Mouse (Mus musculus) heart, embryonic 12.5 days (tissue): ENCODE measurements around the gene Nipa2. TPM values are rescaled to one million over a fixed set of nuclear protein-coding genes. Genes with fewer than 3 reads are reported as not detected.
"Not testable (repeated sequence)": the region's sequence is repeated elsewhere in the genome, so short reads cannot be mapped to it uniquely, and the experiment has no call there.

Experiments
- ATAC-seq: fragments of 200-750 bp; cut with Nextera tagmentation; 2 replicates; pipeline ENCODE4 v1.8.0; 2017; ENCODE audit warnings: moderate TSS enrichment, moderate library complexity; ENCODE audit not compliant: insufficient number of reproducible peaks, low FRiP score
- H3K27ac ChIP-seq: fragments of 300-500 bp; sonication (generic); 2 replicates; pipeline ENCODE4 v1.5.1; 2016; ENCODE audit warnings: mild to moderate bottlenecking, moderate library complexity; ENCODE audit not compliant: poor library complexity, severe bottlenecking
- H3K27me3 ChIP-seq: fragments of 300-500 bp; sonication (generic); replicated peaks from 2 replicates; pipeline ENCODE4 v1.6.1; 2016; ENCODE audit warnings: mild to moderate bottlenecking, moderate library complexity
- H3K36me3 ChIP-seq: fragments of 300-500 bp; sonication (generic); 2 replicates; pipeline ENCODE4 v1.6.1; 2016; ENCODE audit warnings: mild to moderate bottlenecking, moderate library complexity
- H3K4me1 ChIP-seq: fragments of 300-500 bp; sonication (generic); replicated peaks from 2 replicates; pipeline ENCODE4 v1.6.1; 2016; ENCODE audit warnings: mild to moderate bottlenecking
- H3K4me2 ChIP-seq: fragments of 300-500 bp; sonication (generic); 2 replicates; pipeline ENCODE4 v1.6.1; 2016; ENCODE audit warnings: mild to moderate bottlenecking, moderate library complexity
- H3K4me3 ChIP-seq: fragments of 300-500 bp; sonication (generic); 2 replicates; pipeline ENCODE4 v1.5.1; 2016; ENCODE audit warnings: mild to moderate bottlenecking
- H3K9ac ChIP-seq: fragments of 300-500 bp; sonication (generic); 2 replicates; pipeline ENCODE4 v1.6.1; 2016; ENCODE audit warnings: mild to moderate bottlenecking, moderate library complexity
- H3K9me3 ChIP-seq: fragments of 300-500 bp; sonication (generic); replicated peaks from 2 replicates; pipeline ENCODE4 v1.6.1; 2016; ENCODE audit warnings: mild to moderate bottlenecking, moderate library complexity
- WGBS: fragments of 180-500 bp; shearing (Covaris S2); methylation state at CpG from one replicate; pipeline ENCODE4 v1.1.7; 2016; 5-methylcytosine and 5-hydroxymethylcytosine counted together
- polyA plus RNA-seq: library from polyadenylated mRNA; unstranded; fragments of >200 nt; fragmentation: Nextera tagmentation; extraction: Ambion mirVana; gene quantifications from 2 replicates; pipeline ENCODE4 v1.2.1, GENCODE M21; 2016

The Nipa2 gene
- polyA plus RNA-seq, 1 experiment from 2014 or later: 48.0 TPM

GRCm38 (mm10) chr7:55938341-55938740 lies 23.9 kb downstream of the Nipa2 start:
- Histone ChIP-seq H3K4me3 (no peak overlapping the region), H3K36me3 (peaks cover 25% of the 10 kb centered on the region), H3K9ac (no peak overlapping the region), H3K4me2 (no peak overlapping the region), H3K9me3 (no peaks in the 10 kb centered on the region), H3K27ac (no peak overlapping the region), H3K27me3 (no peaks in the 10 kb centered on the region), H3K4me1 (no peaks in the 10 kb centered on the region)
- 88% methylated on average over 4 of the region's 4 CpGs for whole genome bisulfite sequencing
- ATAC-seq: no peak

GRCm38 (mm10) chr7:55935025-55935424 lies 27.3 kb downstream of the Nipa2 start:
- Histone ChIP-seq H3K4me3 (no peak overlapping the region), H3K36me3 (peaks cover 34% of the 10 kb centered on the region), H3K4me2 (no peak overlapping the region), H3K27ac (no peak overlapping the region), H3K9me3 (no peaks in the 10 kb centered on the region), H3K27me3 (no peaks in the 10 kb centered on the region), H3K9ac (no peak overlapping the region), H3K4me1 (no peaks in the 10 kb centered on the region)
- WGBS: 91% methylated on average over 2 of the region's 2 CpGs
- ATAC-seq: no peak

GRCm38 (mm10) chr7:55928649-55929048 lies 33.6 kb downstream of the Nipa2 start:
- H3K27me3 ChIP-seq: no peaks in the 10 kb centered on the region
- no peak overlapping the region for H3K4me2 ChIP-seq
- WGBS: 70% methylated on average over 2 of the region's 2 CpGs
- no peak overlapping the region for H3K9ac ChIP-seq
- ATAC-seq: peak; percentile 29; the same call in 1 of the 2 replicates
- no peak overlapping the region for H3K4me3 ChIP-seq
- H3K36me3 ChIP-seq: peaks cover 62% of the 10 kb centered on the region
- no peaks in the 10 kb centered on the region for H3K9me3 ChIP-seq
- no peak overlapping the region for H3K27ac ChIP-seq
- no peaks in the 10 kb centered on the region for H3K4me1 ChIP-seq

- H3K9me3 ChIP-seq: no peaks in the 10 kb centered on the region
- no peak overlapping the region for H3K27ac ChIP-seq
- no peak for ATAC-seq
- no peak overlapping the region for H3K4me2 ChIP-seq
- peaks cover 72% of the 10 kb centered on the region for H3K36me3 ChIP-seq
- no peak overlapping the region for H3K9ac ChIP-seq
- no peak overlapping the region for H3K4me3 ChIP-seq
- no peaks in the 10 kb centered on the region for H3K27me3 ChIP-seq
- H3K4me1 ChIP-seq: no peaks in the 10 kb centered on the region
- WGBS: 79% methylated on average over 4 of the region's 4 CpGs
Observed at GRCm38 (mm10) chr7:55927262-55927661, 35.0 kb downstream of the Nipa2 start.

GRCm38 (mm10) chr7:55918365-55918764 lies 43.9 kb downstream of the Nipa2 start:
- not testable (repeated sequence) for H3K27me3 ChIP-seq, H3K4me3 ChIP-seq, H3K9me3 ChIP-seq, H3K27ac ChIP-seq, H3K4me1 ChIP-seq, H3K9ac ChIP-seq, ATAC-seq, H3K4me2 ChIP-seq
- H3K36me3 ChIP-seq: peaks cover 88% of the 10 kb centered on the region
- WGBS: 95% methylated on average over 11 of the region's 11 CpGs

GRCm38 (mm10) chr7:55912118-55912517 lies 50.2 kb downstream of the Nipa2 start:
- peaks cover 78% of the 10 kb centered on the region for H3K36me3 ChIP-seq
- H3K27me3 ChIP-seq: no peaks in the 10 kb centered on the region
- 91% methylated on average over 5 of the region's 5 CpGs for whole genome bisulfite sequencing
- H3K4me1 ChIP-seq: no peaks in the 10 kb centered on the region
- no peak overlapping the region for H3K27ac ChIP-seq
- no peak for ATAC-seq
- H3K4me2 ChIP-seq: no peak overlapping the region
- no peak overlapping the region for H3K4me3 ChIP-seq
- no peaks in the 10 kb centered on the region for H3K9me3 ChIP-seq
- H3K9ac ChIP-seq: no peak overlapping the region

- no peaks in the 10 kb centered on the region for H3K4me1 ChIP-seq
- WGBS: 78% methylated on average over 8 of the region's 8 CpGs
- no peak overlapping the region for H3K4me2 ChIP-seq
- no peaks in the 10 kb centered on the region for H3K27me3 ChIP-seq
- ATAC-seq: no peak
- H3K36me3 ChIP-seq: peaks cover 72% of the 10 kb centered on the region
- no peak overlapping the region for H3K4me3 ChIP-seq
- no peak overlapping the region for H3K27ac ChIP-seq
- no peak overlapping the region for H3K9ac ChIP-seq
- no peaks in the 10 kb centered on the region for H3K9me3 ChIP-seq
Observed at GRCm38 (mm10) chr7:55911371-55911770, 50.9 kb downstream of the Nipa2 start.

- H3K4me3 ChIP-seq: no peak overlapping the region
- H3K4me1 ChIP-seq: no peaks in the 10 kb centered on the region
- H3K27me3 ChIP-seq: no peaks in the 10 kb centered on the region
- no peak for ATAC-seq
- no peak overlapping the region for H3K4me2 ChIP-seq
- H3K9ac ChIP-seq: no peak overlapping the region
- H3K27ac ChIP-seq: no peak overlapping the region
- 75% methylated on average over 2 of the region's 2 CpGs for WGBS
- H3K36me3 ChIP-seq: peaks cover 74% of the 10 kb centered on the region
- H3K9me3 ChIP-seq: no peaks in the 10 kb centered on the region
Observed at GRCm38 (mm10) chr7:55910356-55910755, 51.9 kb downstream of the Nipa2 start.

- Histone ChIP-seq H3K4me2 (no peak overlapping the region), H3K4me3 (no peak overlapping the region), H3K27ac (no peak overlapping the region), H3K36me3 (peaks cover 74% of the 10 kb centered on the region), H3K9me3 (no peaks in the 10 kb centered on the region), H3K9ac (no peak overlapping the region), H3K27me3 (no peaks in the 10 kb centered on the region), H3K4me1 (no peaks in the 10 kb centered on the region)
- no peak for ATAC-seq
- 96% methylated on average over 1 of the region's 1 CpGs for WGBS
Observed at GRCm38 (mm10) chr7:55909519-55909918, 52.8 kb downstream of the Nipa2 start.

GRCm38 (mm10) chr7:55905449-55905848 lies 56.8 kb downstream of the Nipa2 start:
- H3K9me3 ChIP-seq: no peaks in the 10 kb centered on the region
- H3K36me3 ChIP-seq: peaks cover 75% of the 10 kb centered on the region
- H3K4me2 ChIP-seq: no peak overlapping the region
- no peaks in the 10 kb centered on the region for H3K27me3 ChIP-seq
- no peak overlapping the region for H3K27ac ChIP-seq
- WGBS: 79% methylated on average over 2 of the region's 2 CpGs
- no peaks in the 10 kb centered on the region for H3K4me1 ChIP-seq
- ATAC-seq: no peak
- H3K4me3 ChIP-seq: no peak overlapping the region
- no peak overlapping the region for H3K9ac ChIP-seq

- H3K27me3 ChIP-seq: no peaks in the 10 kb centered on the region
- no peak overlapping the region for H3K4me2 ChIP-seq
- H3K4me3 ChIP-seq: no peak overlapping the region
- H3K27ac ChIP-seq: no peak overlapping the region
- 82% methylated on average over 5 of the region's 5 CpGs for WGBS
- H3K36me3 ChIP-seq: peaks cover 80% of the 10 kb centered on the region
- ATAC-seq: no peak
- H3K9ac ChIP-seq: no peak overlapping the region
- no peaks in the 10 kb centered on the region for H3K4me1 ChIP-seq
- H3K9me3 ChIP-seq: no peaks in the 10 kb centered on the region; the same call in 1 of the 2 replicates
Observed at GRCm38 (mm10) chr7:55903766-55904165, 58.5 kb downstream of the Nipa2 start.

GRCm38 (mm10) chr7:55891797-55892196 lies 70.5 kb downstream of the Nipa2 start:
- Histone ChIP-seq H3K27me3 (no peaks in the 10 kb centered on the region), H3K36me3 (peaks cover 75% of the 10 kb centered on the region), H3K4me3 (no peak overlapping the region), H3K4me2 (no peak overlapping the region), H3K27ac (no peak overlapping the region), H3K4me1 (no peaks in the 10 kb centered on the region), H3K9me3 (no peaks in the 10 kb centered on the region), H3K9ac (no peak overlapping the region)
- ATAC-seq: no peak
- WGBS: 93% methylated on average over 11 of the region's 11 CpGs
